Mouse (Mus musculus): ENCODE measurements around the gene Erg28. TPM values are rescaled to one million over a fixed set of nuclear protein-coding genes. Genes with fewer than 3 reads are reported as not detected.
A peak's percentile ranks its signal among the peaks of the same experiment; 100 is the strongest.

Erg28 gene
- total and polyA plus RNA-seq, 2 experiments from 2014 or later = 79.8 to 105 TPM

- DNase-seq (ENCODE audit: low spot score) (no peak), ATAC-seq (no peak)
- no peak overlapping the region for H3K27ac ChIP-seq
- no peaks in the 10 kb centered on the region for H3K27me3 ChIP-seq (ENCODE audit: insufficient read depth, low read length)
- H3K4me3 ChIP-seq (ENCODE audit: low read length) = no peak overlapping the region
- H3K4me2 ChIP-seq (ENCODE audit: low read depth, low read length) = no peak overlapping the region
- no peaks in the 10 kb centered on the region for H3K4me1 ChIP-seq (ENCODE audit: insufficient read depth, low read length)
- WGBS = 87% methylated on average over 3 of the region's 3 CpGs
- no peaks in the 10 kb centered on the region for H3K9me3 ChIP-seq (ENCODE audit: low read length)
- TF ChIP-seq CTCF (IDR thresholded peaks at IDR 0.05; ENCODE audit: low read depth) = no peak
- H3K9ac ChIP-seq (replicated peaks; ENCODE audit: low read length) = no peak overlapping the region
- peaks cover 12% of the 10 kb centered on the region; the same call in 1 of the 2 replicates for H3K36me3 ChIP-seq (ENCODE audit: insufficient read depth, low read length)
These were observed 4.5 kb upstream of the Erg28 start for GRCm38 (mm10) chr12:85828856-85829255.

GRCm38 (mm10) chr12:85825822-85826221, 1.5 kb upstream of the Erg28 start:
- H3K36me3 ChIP-seq (ENCODE audit: insufficient read depth, low read length) = peaks cover 8% of the 10 kb centered on the region; the same call in 1 of the 2 replicates
- H3K9me3 ChIP-seq (ENCODE audit: low read length) = no peaks in the 10 kb centered on the region
- 78% methylated on average over 2 of the region's 2 CpGs for WGBS
- peak overlapping the region; percentile 81 for H3K4me2 ChIP-seq (ENCODE audit: low read depth, low read length)
- no peak overlapping the region; the same call in 1 of the 2 replicates for H3K9ac ChIP-seq (replicated peaks; ENCODE audit: low read length)
- H3K4me3 ChIP-seq (ENCODE audit: low read length) = peak overlapping the region; percentile 55; the same call in 1 of the 2 replicates
- H3K27ac ChIP-seq = no peak overlapping the region
- H3K4me1 ChIP-seq (ENCODE audit: insufficient read depth, low read length) = peaks cover 5% of the 10 kb centered on the region; the same call in 1 of the 2 replicates
- DNase-seq (ENCODE audit: low spot score) = no peak
- no peak for ATAC-seq
- H3K27me3 ChIP-seq (ENCODE audit: insufficient read depth, low read length) = no peaks in the 10 kb centered on the region
- no peak for TF ChIP-seq CTCF (IDR thresholded peaks at IDR 0.05; ENCODE audit: low read depth)

- WGBS = 10% methylated on average over 8 of the region's 8 CpGs
- no peak for TF ChIP-seq CTCF (IDR thresholded peaks at IDR 0.05; ENCODE audit: low read depth)
- Histone ChIP-seq H3K4me1 (ENCODE audit: insufficient read depth, low read length) (peaks cover 5% of the 10 kb centered on the region; the same call in 1 of the 2 replicates), H3K9ac (replicated peaks; ENCODE audit: low read length) (peak overlapping the region; percentile 81), H3K36me3 (ENCODE audit: insufficient read depth, low read length) (peaks cover 10% of the 10 kb centered on the region; the same call in 1 of the 2 replicates), H3K27me3 (ENCODE audit: insufficient read depth, low read length) (no peaks in the 10 kb centered on the region), H3K4me3 (ENCODE audit: low read length) (peak overlapping the region; percentile 55), H3K27ac (peak overlapping the region; percentile 92), H3K4me2 (ENCODE audit: low read depth, low read length) (peak overlapping the region; percentile 81), H3K9me3 (ENCODE audit: low read length) (no peaks in the 10 kb centered on the region)
- DNase-seq (ENCODE audit: low spot score) = peak; percentile 9
- ATAC-seq = no peak
These were observed 1.0 kb upstream of the Erg28 start for GRCm38 (mm10) chr12:85825361-85825760.

GRCm38 (mm10) chr12:85822051-85822450, 2.3 kb downstream of the Erg28 start:
- no peak for DNase-seq (ENCODE audit: low spot score)
- 75% methylated on average over 9 of the region's 9 CpGs for WGBS
- Histone ChIP-seq H3K4me1 (ENCODE audit: insufficient read depth, low read length) (peaks cover 5% of the 10 kb centered on the region; the same call in 1 of the 2 replicates), H3K4me2 (ENCODE audit: low read depth, low read length) (no peak overlapping the region), H3K9me3 (ENCODE audit: low read length) (no peaks in the 10 kb centered on the region), H3K27ac (no peak overlapping the region), H3K36me3 (ENCODE audit: insufficient read depth, low read length) (peaks cover 29% of the 10 kb centered on the region), H3K4me3 (ENCODE audit: low read length) (no peak overlapping the region), H3K27me3 (ENCODE audit: insufficient read depth, low read length) (no peaks in the 10 kb centered on the region), H3K9ac (replicated peaks; ENCODE audit: low read length) (no peak overlapping the region)
- no peak for ATAC-seq
- peak; percentile 35 for TF ChIP-seq CTCF (IDR thresholded peaks at IDR 0.05; ENCODE audit: low read depth)

GRCm38 (mm10) chr12:85813599-85813998, 10.8 kb downstream of the Erg28 start:
- H3K27ac ChIP-seq = no peak overlapping the region
- no peak overlapping the region for H3K9ac ChIP-seq (replicated peaks; ENCODE audit: low read length)
- no peak for ATAC-seq
- TF ChIP-seq CTCF (IDR thresholded peaks at IDR 0.05; ENCODE audit: low read depth) = no peak
- 72% methylated on average over 2 of the region's 2 CpGs for WGBS
- no peaks in the 10 kb centered on the region for H3K4me1 ChIP-seq (ENCODE audit: insufficient read depth, low read length)
- DNase-seq (ENCODE audit: low spot score) = no peak
- H3K4me2 ChIP-seq (ENCODE audit: low read depth, low read length) = no peak overlapping the region
- H3K9me3 ChIP-seq (ENCODE audit: low read length) = no peaks in the 10 kb centered on the region
- peaks cover 29% of the 10 kb centered on the region for H3K36me3 ChIP-seq (ENCODE audit: insufficient read depth, low read length)
- no peaks in the 10 kb centered on the region for H3K27me3 ChIP-seq (ENCODE audit: insufficient read depth, low read length)
- H3K4me3 ChIP-seq (ENCODE audit: low read length) = no peak overlapping the region

GRCm38 (mm10) chr12:85811676-85812075, 12.7 kb downstream of the Erg28 start:
- Histone ChIP-seq H3K27me3 (ENCODE audit: insufficient read depth, low read length) (no peaks in the 10 kb centered on the region), H3K9ac (replicated peaks; ENCODE audit: low read length) (no peak overlapping the region), H3K4me1 (ENCODE audit: insufficient read depth, low read length) (no peaks in the 10 kb centered on the region), H3K27ac (no peak overlapping the region), H3K36me3 (ENCODE audit: insufficient read depth, low read length) (peaks cover 17% of the 10 kb centered on the region), H3K4me3 (ENCODE audit: low read length) (no peak overlapping the region), H3K9me3 (ENCODE audit: low read length) (no peaks in the 10 kb centered on the region), H3K4me2 (ENCODE audit: low read depth, low read length) (no peak overlapping the region)
- TF ChIP-seq CTCF (IDR thresholded peaks at IDR 0.05; ENCODE audit: low read depth) = no peak
- ATAC-seq (no peak), DNase-seq (ENCODE audit: low spot score) (no peak)
- WGBS = 96% methylated on average over 4 of the region's 4 CpGs

- Histone ChIP-seq H3K9ac (replicated peaks; ENCODE audit: low read length) (no peak overlapping the region), H3K36me3 (ENCODE audit: insufficient read depth, low read length) (peaks cover 10% of the 10 kb centered on the region; the same call in 1 of the 2 replicates), H3K9me3 (ENCODE audit: low read length) (no peaks in the 10 kb centered on the region), H3K4me2 (ENCODE audit: low read depth, low read length) (no peak overlapping the region), H3K27me3 (ENCODE audit: insufficient read depth, low read length) (no peaks in the 10 kb centered on the region), H3K4me1 (ENCODE audit: insufficient read depth, low read length) (no peaks in the 10 kb centered on the region), H3K27ac (no peak overlapping the region), H3K4me3 (ENCODE audit: low read length) (no peak overlapping the region)
- peak; percentile 30 for DNase-seq (ENCODE audit: low spot score)
- no peak for TF ChIP-seq CTCF (IDR thresholded peaks at IDR 0.05; ENCODE audit: low read depth)
- 0 out of 2 replicates have a peak, but pooled peaks have one; percentile 53 for ATAC-seq
These were observed 13.4 kb downstream of the Erg28 start for GRCm38 (mm10) chr12:85810959-85811358.

Data from hindbrain, postnatal 0 days (tissue).